Mouse (Mus musculus) natural killer cell, adult 2 months (primary cell): ENCODE results near the gene C330021F23Rik.
"Not testable (repeated sequence)": the region's sequence is repeated elsewhere in the genome, so short reads cannot be mapped to it uniquely, and the experiment has no call there.

ENCODE experiments used
- DNase-seq, 2 experiments: peaks; one replicate each; pipeline ENCODE4 v3.0.0; 2022; ENCODE audit warnings: low spot score in 2 of 2

Gene C330021F23Rik

GRCm38 (mm10) chr8:3567641-3568371, at the start of gene C330021F23Rik:
Gene C330021F23Rik (plus strand): TSS chr8:3567990.
- DNase-seq, result no peak

GRCm38 (mm10) chr8:3522007-3522697, 45.6 kb upstream of the C330021F23Rik start:
- no peak for DNase-seq

GRCm38 (mm10) chr8:3530816-3531215, 37.0 kb upstream of the C330021F23Rik start:
- DNase-seq, result no peak

DNA sequence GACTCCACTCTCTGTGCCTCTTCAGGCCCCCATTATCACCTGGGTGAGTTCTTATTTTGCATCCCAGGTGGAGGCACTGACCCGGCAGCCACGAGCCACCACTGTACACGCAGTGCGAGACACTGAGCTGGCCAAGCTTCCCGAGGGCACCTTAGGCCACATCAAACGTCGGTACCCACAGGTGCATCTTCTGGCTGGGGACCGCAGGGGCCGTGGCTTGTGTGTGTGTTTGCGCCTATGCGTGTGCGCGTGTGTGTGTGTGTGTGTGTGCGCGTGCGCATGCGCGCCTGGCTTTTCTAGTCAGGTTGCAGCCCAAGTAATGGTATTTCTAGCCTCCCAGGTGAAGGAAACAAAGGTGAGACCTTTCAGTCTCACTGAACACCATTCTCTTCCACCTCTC, 35.9 kb upstream of the C330021F23Rik start:
- DNase-seq, result no peak

DNA sequence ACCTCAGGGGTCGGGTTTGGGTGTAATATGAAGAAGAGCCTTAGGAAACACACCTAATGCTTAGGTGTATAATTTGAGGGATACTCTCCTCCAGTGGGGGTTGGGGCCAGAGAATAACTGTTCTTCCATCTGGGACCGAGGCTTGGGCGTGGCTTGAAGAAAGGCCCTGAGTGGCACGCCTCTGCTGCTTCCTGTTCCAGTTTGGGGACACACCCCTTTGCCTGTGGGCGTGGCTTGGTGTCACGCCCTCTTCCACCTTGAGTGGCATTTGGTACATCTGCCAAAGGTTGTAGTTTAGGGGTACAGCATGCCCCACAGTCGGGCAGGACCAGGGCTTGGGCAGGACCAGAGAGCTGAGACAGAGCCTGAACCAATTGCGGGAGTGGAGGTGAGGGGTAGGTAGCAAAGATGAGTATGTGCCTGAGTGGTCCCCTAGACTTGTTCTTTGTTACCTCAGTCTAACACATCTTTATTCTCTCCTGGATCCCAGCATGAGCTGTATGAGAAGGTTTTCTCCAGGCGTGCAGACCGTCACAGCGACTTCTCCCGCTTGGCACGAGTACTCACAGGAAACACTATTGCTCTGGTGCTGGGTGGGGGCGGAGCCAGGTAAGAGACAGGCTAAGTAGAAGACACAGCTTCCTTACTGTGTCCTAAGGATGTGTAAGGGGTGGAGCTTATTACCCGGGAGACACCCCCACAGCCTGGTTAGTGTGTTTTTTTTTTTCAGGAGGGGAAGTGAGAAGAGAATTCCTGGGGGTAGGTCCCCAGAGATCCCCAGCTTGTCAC, 31.5 kb upstream of the C330021F23Rik start:
- no peak for DNase-seq

DNA sequence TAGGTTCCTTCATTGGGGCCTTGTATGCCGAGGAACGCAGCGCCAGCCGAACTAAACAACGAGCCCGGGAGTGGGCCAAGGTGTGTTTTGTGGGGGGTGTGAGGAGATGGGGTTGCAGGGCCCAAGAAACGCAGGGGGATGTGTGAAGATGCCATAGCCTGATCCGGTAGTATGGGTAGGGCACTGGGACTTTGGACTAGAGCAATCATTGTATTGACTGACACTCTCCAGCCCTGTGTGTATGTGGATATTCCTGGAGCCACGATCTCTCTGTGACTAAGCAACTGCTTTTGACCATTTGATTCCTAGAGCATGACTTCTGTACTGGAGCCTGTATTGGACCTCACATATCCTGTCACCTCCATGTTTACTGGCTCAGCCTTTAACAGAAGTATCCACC, 30.9 kb upstream of the C330021F23Rik start:
- no peak for DNase-seq

- DNase-seq, result no peak
Observed at GRCm38 (mm10) chr8:3537666-3538065, 30.1 kb upstream of the C330021F23Rik start.

GRCm38 (mm10) chr8:3539146-3539545, 28.6 kb upstream of the C330021F23Rik start:
- DNase-seq, result no peak

- DNase-seq, result no peak
Observed at GRCm38 (mm10) chr8:3540076-3540475, 27.7 kb upstream of the C330021F23Rik start.

DNA sequence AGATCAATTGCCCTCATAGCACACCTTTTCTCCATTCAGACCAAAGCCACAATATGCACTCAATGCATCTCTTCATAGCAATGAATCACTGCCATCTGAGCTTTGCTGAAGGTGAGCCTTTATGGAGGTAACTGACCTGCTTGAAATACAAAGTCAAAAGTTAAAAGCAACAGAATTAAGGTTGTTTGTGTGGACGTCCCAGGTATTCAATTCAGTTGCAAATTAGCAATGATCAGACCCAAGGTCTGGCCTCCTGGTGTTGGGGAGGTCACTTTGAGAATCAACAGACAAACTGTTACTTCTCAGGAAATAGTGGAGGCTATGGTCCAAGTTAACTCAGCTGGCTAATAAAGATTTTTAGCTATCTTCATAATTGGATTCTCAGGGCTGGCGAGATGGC, 21.3 kb upstream of the C330021F23Rik start:
- DNase-seq, result no peak

DNA sequence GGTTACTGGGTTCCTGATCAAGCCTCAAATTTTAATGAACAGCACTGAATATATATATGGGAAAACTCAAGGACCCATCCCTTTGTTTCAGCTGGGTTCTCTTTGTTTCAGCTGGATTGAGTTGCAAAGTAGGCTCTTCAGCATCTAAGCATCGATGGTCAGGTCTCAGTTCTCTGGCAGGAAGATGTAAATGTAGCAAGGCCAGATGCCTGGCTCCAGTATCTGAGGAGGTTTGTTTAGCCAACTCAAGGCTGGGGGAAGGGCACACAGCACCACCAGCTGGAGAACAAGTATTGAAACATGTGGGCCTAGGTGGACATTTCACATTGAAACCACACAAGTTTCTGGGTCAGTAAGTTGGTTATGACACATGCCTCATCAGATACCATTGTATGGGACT, 15.6 kb upstream of the C330021F23Rik start:
- DNase-seq, result no peak

- no peak for DNase-seq
Observed at GRCm38 (mm10) chr8:3556114-3556513, 11.7 kb upstream of the C330021F23Rik start.

- DNase-seq, result no peak
Observed at GRCm38 (mm10) chr8:3568378-3568777, 588 bp downstream of the C330021F23Rik start.

DNA sequence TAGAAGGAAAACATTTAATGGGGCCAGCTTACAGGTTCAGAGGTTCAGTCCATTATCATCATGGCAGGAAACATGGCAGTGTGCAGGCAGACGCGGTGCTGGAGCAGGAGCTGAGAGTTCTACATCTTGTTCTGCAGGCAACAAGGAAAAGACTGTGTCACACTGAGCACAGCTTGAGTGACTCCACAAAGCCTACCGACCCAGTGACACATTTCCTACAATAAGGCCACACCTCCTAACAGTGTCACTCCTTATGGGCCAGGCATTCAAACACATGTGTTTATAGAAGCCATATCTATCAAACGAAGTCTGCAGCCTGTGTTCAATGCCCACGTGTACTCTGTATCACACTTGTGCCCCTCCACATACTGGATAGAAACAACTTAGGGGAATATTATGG, 2.0 kb downstream of the C330021F23Rik start:
- no peak for DNase-seq

DNA sequence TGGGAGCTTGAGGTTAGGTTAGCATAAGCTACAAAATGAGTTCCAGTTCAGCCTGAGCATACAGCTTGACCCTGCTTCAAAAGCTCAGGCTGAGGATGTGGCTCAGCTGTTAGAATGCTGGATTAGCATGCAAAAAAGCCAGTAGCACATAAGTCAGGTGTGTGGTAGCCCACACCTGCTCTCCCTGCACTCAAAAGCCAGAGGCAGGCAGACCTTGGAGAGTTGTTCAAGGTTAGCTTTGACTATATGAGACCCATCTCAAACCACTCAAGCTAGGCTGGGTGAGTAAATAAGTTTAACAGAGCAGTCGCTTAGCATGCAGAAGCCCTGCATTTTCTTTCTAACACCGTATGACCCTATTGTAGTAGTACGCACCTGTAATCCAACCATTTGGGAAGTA, 6.8 kb downstream of the C330021F23Rik start:
- no peak for DNase-seq

DNA sequence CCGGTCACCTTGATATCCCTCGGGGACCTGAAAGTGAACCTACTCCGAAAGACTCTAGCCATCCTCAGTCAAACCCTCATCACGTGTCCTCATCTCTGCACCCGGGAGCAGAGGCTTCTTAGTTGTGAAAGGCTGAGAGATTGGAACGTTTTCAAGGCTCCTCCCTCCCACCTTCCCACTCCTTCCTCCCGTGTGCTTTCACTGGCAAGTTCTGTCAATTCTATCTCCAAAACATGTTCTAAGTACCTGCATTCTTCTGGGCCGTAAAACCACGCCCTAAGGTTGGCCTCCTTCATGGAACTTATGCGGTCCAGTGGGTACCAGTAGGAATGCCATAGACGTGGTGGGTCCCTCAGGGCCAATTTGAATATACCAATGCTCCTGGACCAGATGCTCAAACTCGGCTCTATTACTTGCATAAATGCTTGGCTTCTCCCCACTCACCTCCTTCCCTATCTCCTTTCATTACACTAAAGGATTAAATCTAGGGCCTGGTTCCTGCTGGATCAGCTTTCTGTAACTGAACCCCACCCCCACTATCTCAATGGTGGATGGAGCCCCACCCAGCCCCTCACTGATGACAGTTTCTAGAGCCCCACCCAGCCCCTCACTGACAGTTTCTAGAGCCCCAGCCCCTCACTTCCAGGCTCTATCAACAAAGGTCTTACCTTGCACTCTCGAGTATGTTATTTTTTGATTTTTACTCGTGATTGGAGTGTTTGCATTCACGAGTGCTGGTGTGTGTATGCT, 8.6 kb downstream of the C330021F23Rik start:
- DNase-seq, result no peak

DNA sequence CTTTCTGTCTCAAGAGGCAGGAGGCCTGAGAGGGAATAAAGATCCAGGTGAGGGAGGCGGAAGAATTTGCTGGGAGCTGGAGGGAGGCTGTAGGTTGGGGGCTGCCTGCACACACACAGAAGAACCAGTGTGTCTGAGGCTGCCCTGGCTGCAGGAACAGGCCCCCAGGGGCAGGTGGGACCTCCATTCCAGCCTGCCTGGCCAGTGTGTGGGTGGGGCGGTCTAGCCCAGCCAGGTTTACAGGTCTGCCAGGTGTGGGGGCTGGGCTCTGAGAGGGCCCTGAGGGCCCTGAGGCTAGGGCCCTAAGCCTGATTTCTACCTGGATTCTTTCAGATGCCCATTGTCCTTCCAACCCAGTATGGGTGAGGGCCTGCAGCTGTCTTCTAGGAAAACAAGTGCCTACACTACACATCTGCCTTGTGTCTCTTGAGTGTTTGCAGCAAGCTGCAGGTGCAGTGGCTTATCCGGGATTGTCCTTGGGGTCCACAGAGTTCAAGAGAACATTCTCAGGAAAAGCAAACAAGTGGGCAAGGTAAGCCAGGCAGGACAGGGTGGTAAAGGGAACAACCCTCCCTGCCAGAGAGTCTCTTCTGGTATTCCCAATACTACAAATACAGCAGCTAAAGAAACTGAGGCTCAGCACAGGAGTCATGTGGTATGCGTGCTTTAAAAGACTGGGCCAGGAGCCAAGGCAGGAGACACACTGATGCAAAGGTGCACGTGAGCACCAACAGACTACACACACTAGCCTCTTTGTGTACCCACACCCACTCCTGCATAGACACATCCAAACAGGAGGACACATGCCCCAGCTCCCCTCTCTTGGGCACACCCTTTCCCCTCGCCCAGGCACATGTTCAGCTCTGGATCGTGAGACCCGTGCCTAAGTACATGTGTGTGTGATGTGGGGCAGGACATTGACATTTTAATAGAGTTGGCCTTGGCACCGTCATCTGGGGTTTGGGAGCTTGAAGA, 11.9 kb downstream of the C330021F23Rik start:
- no peak for DNase-seq

GRCm38 (mm10) chr8:3581961-3582360, 14.2 kb downstream of the C330021F23Rik start:
- DNase-seq, result not testable (repeated sequence)

DNA sequence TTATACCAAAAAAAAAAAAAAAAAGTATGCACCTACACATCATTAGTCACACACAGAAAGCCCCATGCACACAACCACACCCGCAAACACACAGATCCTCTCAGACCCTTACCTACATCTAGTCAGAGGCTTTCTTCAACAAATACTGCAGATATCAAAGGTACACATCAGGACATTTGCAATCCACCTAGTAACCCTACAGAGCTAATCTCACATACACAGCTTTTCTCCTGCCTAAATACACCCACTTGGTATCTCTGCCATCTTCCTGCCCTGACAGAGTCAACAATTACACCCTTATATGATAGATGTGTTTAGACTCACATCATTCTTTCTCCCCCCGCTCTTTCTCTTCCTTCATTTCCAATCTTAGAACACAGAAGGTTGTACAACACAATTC, 18.7 kb downstream of the C330021F23Rik start:
- no peak for DNase-seq

DNA sequence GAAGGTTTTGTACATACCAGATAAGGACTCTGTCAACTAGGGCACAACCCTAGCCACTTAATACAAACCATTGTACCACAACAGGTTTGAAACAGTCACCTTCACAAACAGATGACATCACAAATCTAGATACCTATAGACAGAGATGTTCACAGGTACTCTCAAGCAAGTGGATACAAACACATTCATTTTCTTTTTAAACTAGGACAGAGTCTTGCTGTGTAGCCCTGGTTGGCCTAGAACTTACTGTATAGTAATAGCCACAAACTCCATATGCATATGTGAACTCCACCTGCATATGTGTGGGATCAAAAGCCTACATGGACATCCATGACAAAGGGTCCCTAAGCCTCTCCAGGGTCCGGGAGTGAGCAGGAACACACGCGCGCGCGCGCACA, 19.2 kb downstream of the C330021F23Rik start, which contains the start of gene Camsap3:
Camsap3 (plus strand) TSS at position 301 of the 398 bp plus-strand sequence.
- no peak for DNase-seq
